In genomic region chr11:94472916-94473706, GRCm38 (mm10) we compare ENCODE assay signal across 8 mouse cellular contexts. TPM values are rescaled to one million over a fixed set of nuclear protein-coding genes. Genes with fewer than 3 reads are reported as not detected.
DNase-seq lines count a peak whose midpoint lies in the region; ATAC-seq and TF ChIP-seq lines count a peak whose summit lies in the region.

No protein-coding gene starts in this region.

- H3K36me3 ChIP-seq in heart, embryonic 11.5 days (ENCODE audit: control insufficient read depth, insufficient read depth, low read length) = no peaks in the 10 kb centered on the region
- H3K36me3 ChIP-seq in embryonic facial prominence, embryonic 14.5 days (ENCODE audit: control insufficient read depth, insufficient read depth, low read length) = no peaks in the 10 kb centered on the region
- no peaks in the 10 kb centered on the region for H3K36me3 ChIP-seq in intestine, postnatal 0 days (ENCODE audit: control insufficient read depth, insufficient read depth)

- H3K4me2 ChIP-seq in heart, embryonic 11.5 days = peak overlapping the region; percentile 99
- H3K4me2 ChIP-seq in embryonic facial prominence, embryonic 14.5 days (ENCODE audit: low read depth, low read length) = peak overlapping the region; percentile 61
- H3K4me2 ChIP-seq in intestine, postnatal 0 days (replicated peaks; ENCODE audit: low read depth) = peak overlapping the region; percentile 88

- H3K9ac ChIP-seq in heart, embryonic 11.5 days (ENCODE audit: low read depth, low read length) = peak overlapping the region; percentile 65
- peak overlapping the region; percentile 92 for H3K9ac ChIP-seq in embryonic facial prominence, embryonic 14.5 days (ENCODE audit: low read depth, low read length)
- H3K9ac ChIP-seq in intestine, postnatal 0 days (ENCODE audit: low read depth, low read length) = peak overlapping the region; percentile 43

- no peaks in the 10 kb centered on the region for H3K9me3 ChIP-seq in heart, embryonic 11.5 days (replicated peaks; ENCODE audit: control insufficient read depth, low read length)
- H3K9me3 ChIP-seq in embryonic facial prominence, embryonic 14.5 days (ENCODE audit: control insufficient read depth, low read length) = no peaks in the 10 kb centered on the region
- H3K9me3 ChIP-seq in intestine, postnatal 0 days (ENCODE audit: control insufficient read depth) = no peaks in the 10 kb centered on the region

- peaks cover 71% of the 10 kb centered on the region for H3K27me3 ChIP-seq in heart, embryonic 11.5 days (ENCODE audit: control insufficient read depth, insufficient read depth, low read length)
- peaks cover 11% of the 10 kb centered on the region; the same call in 1 of the 2 replicates for H3K27me3 ChIP-seq in embryonic facial prominence, embryonic 14.5 days (replicated peaks; ENCODE audit: control insufficient read depth, insufficient read depth, low read length)
- H3K27me3 ChIP-seq in intestine, postnatal 0 days (replicated peaks; ENCODE audit: control insufficient read depth, insufficient read depth, low read length) = peaks cover 57% of the 10 kb centered on the region

- ATAC-seq in heart, embryonic 11.5 days (replicated peaks; ENCODE audit: insufficient number of reproducible peaks, low FRiP score, low TSS enrichment) = no peak
- ATAC-seq in embryonic facial prominence, embryonic 14.5 days (ENCODE audit: low read depth) = no peak
- ATAC-seq in intestine, postnatal 0 days = no peak
- ATAC-seq in erythroblast, adult 5-6 weeks (replicated peaks; ENCODE audit: low FRiP score, poor library complexity, severe bottlenecking) = no peak

- H3K4me3 ChIP-seq in heart, embryonic 11.5 days (ENCODE audit: low read depth, low read length) = peak overlapping the region; percentile 67
- peak overlapping the region; percentile 81 for H3K4me3 ChIP-seq in embryonic facial prominence, embryonic 14.5 days (ENCODE audit: low read depth, low read length)
- peak overlapping the region; percentile 54 for H3K4me3 ChIP-seq in intestine, postnatal 0 days (ENCODE audit: low read depth, low read length)
- peak overlapping the region; percentile 91 for H3K4me3 ChIP-seq in olfactory bulb, adult 2 months (ENCODE audit: insufficient read depth, low read depth, low read length)

- H3K27ac ChIP-seq in heart, embryonic 11.5 days (ENCODE audit: low read depth, low read length) = 0 out of 2 replicates have a peak overlapping the region, but pooled peaks have one; percentile 7
- H3K27ac ChIP-seq in embryonic facial prominence, embryonic 14.5 days (replicated peaks; ENCODE audit: low read depth, low read length) = peak overlapping the region; percentile 97
- H3K27ac ChIP-seq in intestine, postnatal 0 days (ENCODE audit: low read depth, low read length) = no peak overlapping the region
- H3K27ac ChIP-seq in olfactory bulb, adult 2 months (ENCODE audit: insufficient read depth, low read depth, low read length) = peak overlapping the region; percentile 67

- no peak for TF ChIP-seq POLR2A in olfactory bulb, adult 2 months (IDR thresholded peaks at IDR 0.05; ENCODE audit: insufficient read depth, low read depth, low read length)

- under 1% methylated on average over 47 of the region's 52 CpGs for WGBS in heart, embryonic 11.5 days (ENCODE audit: insufficient replicate concordance)
- under 1% methylated on average over 35 of the region's 52 CpGs for WGBS in embryonic facial prominence, embryonic 14.5 days
- 2% methylated on average over 52 of the region's 52 CpGs for WGBS in intestine, postnatal 0 days
- under 1% methylated on average over 51 of the region's 52 CpGs for WGBS in olfactory bulb, adult 2 months

- no peak for TF ChIP-seq CTCF in intestine, postnatal 0 days (IDR thresholded peaks at IDR 0.05; ENCODE audit: low read depth)
- no peak for TF ChIP-seq CTCF in olfactory bulb, adult 2 months (IDR thresholded peaks at IDR 0.05; ENCODE audit: insufficient read depth, low read depth, low read length)

- no peak for DNase-seq in heart, adult 11 months
- peak; percentile 32 for DNase-seq in CD4-positive helper T cell, adult 2 months (ENCODE audit: low read depth, low spot score)
- no peak for DNase-seq in embryonic facial prominence, embryonic 14.5 days (ENCODE audit: low spot score)
- DNase-seq in left cerebral cortex, postnatal 14 days (ENCODE audit: low spot score in 2 of 2) = no peak

- H3K4me1 ChIP-seq in heart, embryonic 11.5 days (ENCODE audit: control insufficient read depth, insufficient read depth, low read length) = peaks cover 27% of the 10 kb centered on the region
- H3K4me1 ChIP-seq in embryonic facial prominence, embryonic 14.5 days (ENCODE audit: control insufficient read depth, insufficient read depth, low read length) = peaks cover 37% of the 10 kb centered on the region
- peaks cover 3% of the 10 kb centered on the region; the same call in 1 of the 2 replicates for H3K4me1 ChIP-seq in intestine, postnatal 0 days (replicated peaks; ENCODE audit: control insufficient read depth, insufficient read depth, low read length)
- H3K4me1 ChIP-seq in olfactory bulb, adult 2 months (ENCODE audit: control insufficient read depth, insufficient read depth, low read length) = peaks cover 51% of the 10 kb centered on the region

- intact Hi-C loops in left cerebral cortex, postnatal 14 days (cut with DNase I) = loop anchor here (5.0 kb wide), 1 partner anchor 51 kb away; no protein-coding TSS in a partner anchor

RNA-seq across cellular contexts. Expression of gene Cacna1g, which starts 0.9 kb away (rescaled TPM):
- 2.7 and 4.3 TPM in 2 replicates for polyA plus RNA-seq in heart, embryonic 11.5 days (2014; fragmentation: Nextera tagmentation; extraction: Ambion mirVana)
- polyA plus RNA-seq in embryonic facial prominence, embryonic 14.5 days (2014; fragmentation: Nextera tagmentation; extraction: Ambion mirVana) = 30.0 and 30.5 TPM in 2 replicates
- polyA plus RNA-seq in intestine, postnatal 0 days (2015; fragmentation: Nextera tagmentation; extraction: Ambion mirVana) = 1.2 and 1.4 TPM in 2 replicates
- 54.5 TPM in 1 of 2 replicates, not detected in the other for polyA plus RNA-seq in olfactory bulb, adult 2 months (2012; ENCODE audit: insufficient read depth, insufficient read length, low replicate concordance, missing spikeins)
- total RNA-seq in left cerebral cortex, postnatal 14 days (2021) = 100 to 1,000 TPM; 107 to 130 TPM
- 109 and 122 TPM in 2 replicates for total RNA-seq in erythroblast, adult 5-6 weeks (2015; ENCODE audit: low replicate concordance)
- total RNA-seq in erythroblast, adult 5-6 weeks (2017; ENCODE audit: low replicate concordance) = 78.9 and 102 TPM in 2 replicates

RNA-seq across cellular contexts. Expression of gene Spata20, which starts 12.9 kb away (rescaled TPM):
- polyA plus RNA-seq in heart, embryonic 11.5 days (2014; fragmentation: Nextera tagmentation; extraction: Ambion mirVana) = 0.15 TPM in 1 of 2 replicates, not detected in the other
- polyA plus RNA-seq in embryonic facial prominence, embryonic 14.5 days (2014; fragmentation: Nextera tagmentation; extraction: Ambion mirVana) = 0.31 and 0.51 TPM in 2 replicates
- polyA plus RNA-seq in intestine, postnatal 0 days (2015; fragmentation: Nextera tagmentation; extraction: Ambion mirVana) = not detected in 2 replicates
- not detected in 2 replicates for polyA plus RNA-seq in olfactory bulb, adult 2 months (2012; ENCODE audit: insufficient read depth, insufficient read length, low replicate concordance, missing spikeins)
- total RNA-seq in left cerebral cortex, postnatal 14 days (2021) = under 1 TPM; 0.38 to 0.62 TPM
- not detected in 2 replicates for total RNA-seq in erythroblast, adult 5-6 weeks (2015; ENCODE audit: low replicate concordance)
- not detected in 2 replicates for total RNA-seq in erythroblast, adult 5-6 weeks (2017; ENCODE audit: low replicate concordance)

RNA-seq across cellular contexts. Expression of gene Epn3, which starts 26.7 kb away (rescaled TPM):
- 8.2 and 9.1 TPM in 2 replicates for polyA plus RNA-seq in heart, embryonic 11.5 days (2014; fragmentation: Nextera tagmentation; extraction: Ambion mirVana)
- polyA plus RNA-seq in embryonic facial prominence, embryonic 14.5 days (2014; fragmentation: Nextera tagmentation; extraction: Ambion mirVana) = 4.3 and 6.6 TPM in 2 replicates
- polyA plus RNA-seq in intestine, postnatal 0 days (2015; fragmentation: Nextera tagmentation; extraction: Ambion mirVana) = 0.55 and 1.0 TPM in 2 replicates
- polyA plus RNA-seq in olfactory bulb, adult 2 months (2012; ENCODE audit: insufficient read depth, insufficient read length, low replicate concordance, missing spikeins) = not detected in 2 replicates
- total RNA-seq in left cerebral cortex, postnatal 14 days (2021) = 1 to 10 TPM in 1 of 2 experiments, under 1 TPM in 1; 0.95 to 1.3 TPM
- total RNA-seq in erythroblast, adult 5-6 weeks (2015; ENCODE audit: low replicate concordance) = not detected in 2 replicates
- not detected in 2 replicates for total RNA-seq in erythroblast, adult 5-6 weeks (2017; ENCODE audit: low replicate concordance)

RNA-seq across cellular contexts. Expression of gene Mycbpap, which starts 48.4 kb away (rescaled TPM):
- polyA plus RNA-seq in heart, embryonic 11.5 days (2014; fragmentation: Nextera tagmentation; extraction: Ambion mirVana) = 9.1 and 9.9 TPM in 2 replicates
- polyA plus RNA-seq in embryonic facial prominence, embryonic 14.5 days (2014; fragmentation: Nextera tagmentation; extraction: Ambion mirVana) = 1.4 and 4.1 TPM in 2 replicates
- polyA plus RNA-seq in intestine, postnatal 0 days (2015; fragmentation: Nextera tagmentation; extraction: Ambion mirVana) = 0.94 and 1.7 TPM in 2 replicates
- not detected in 2 replicates for polyA plus RNA-seq in olfactory bulb, adult 2 months (2012; ENCODE audit: insufficient read depth, insufficient read length, low replicate concordance, missing spikeins)
- total RNA-seq in left cerebral cortex, postnatal 14 days (2021) = 1 to 10 TPM; 3.2 to 3.8 TPM
- not detected in 2 replicates for total RNA-seq in erythroblast, adult 5-6 weeks (2015; ENCODE audit: low replicate concordance)
- total RNA-seq in erythroblast, adult 5-6 weeks (2017; ENCODE audit: low replicate concordance) = not detected in 2 replicates
